Mouse (Mus musculus) small intestine, adult 2 months (tissue): Measurements from ENCODE around the gene Cops7a. TPM values are rescaled to one million over a fixed set of nuclear protein-coding genes. Genes with fewer than 3 reads are reported as not detected.
A peak's percentile ranks its signal among the peaks of the same experiment; 100 is the strongest.

Source experiments
- H3K27ac ChIP-seq: fragments of 200-500 bp; 2 replicates; pipeline ENCODE4 v1.5.1; 2012; ENCODE audit warnings: low read depth, low read length, control low read depth, inconsistent platforms; ENCODE audit not compliant: insufficient read depth
- H3K27me3 ChIP-seq: fragments of 200-500 bp; 2 replicates; pipeline ENCODE4 v1.6.1; 2012; ENCODE audit warnings: mild to moderate bottlenecking, moderate library complexity, low read length, inconsistent platforms; ENCODE audit not compliant: control insufficient read depth, insufficient read depth
- H3K36me3 ChIP-seq: fragments of 200-500 bp; 2 replicates; pipeline ENCODE4 v1.6.1; 2012; ENCODE audit warnings: mild to moderate bottlenecking, low read length, control low read depth, inconsistent platforms; ENCODE audit not compliant: control insufficient read depth, insufficient read depth
- H3K4me1 ChIP-seq: fragments of 200-500 bp; 2 replicates; pipeline ENCODE4 v1.6.1; 2012; ENCODE audit warnings: low read length, inconsistent platforms, mixed read lengths; ENCODE audit not compliant: control insufficient read depth, insufficient read depth, insufficient read length
- H3K4me3 ChIP-seq: fragments of 200-500 bp; 2 replicates; pipeline ENCODE4 v1.5.1; 2012; ENCODE audit warnings: low read depth, mild to moderate bottlenecking, control low read depth, inconsistent platforms, low read length, moderate library complexity
- CTCF ChIP-seq: fragments of 200-500 bp; IDR thresholded peaks from 2 replicates; pipeline ENCODE4 v1.5.1; 2012; ENCODE audit warnings: low read depth, mild to moderate bottlenecking, control low read depth, inconsistent platforms, low read length, moderate library complexity, mixed read lengths; ENCODE audit not compliant: insufficient replicate concordance, insufficient read length; ENCODE audit errors: extremely low read depth
- POLR2A ChIP-seq: fragments of 200-500 bp; IDR thresholded peaks from 2 replicates; pipeline ENCODE4 v1.6.1; 2012; ENCODE audit warnings: low read depth, mild to moderate bottlenecking, control low read depth, inconsistent platforms, low read length, moderate library complexity
- WGBS: fragments of 180-500 bp; shearing (Covaris S2); methylation state at CpG from one replicate; pipeline ENCODE4 v1.1.7; 2018; 5-methylcytosine and 5-hydroxymethylcytosine counted together
- polyA plus RNA-seq: library from polyadenylated mRNA; depleted of rRNA; stranded (reverse); fragments of >200 nt; gene quantifications from 2 replicates; pipeline ENCODE4 v1.2.3, GENCODE M21; 2012

Gene Cops7a
- polyA plus RNA-seq, 1 experiment, result 131 TPM

GRCm38 (mm10) chr6:124999546-124999945 is 34.2 kb upstream of the Cops7a start:
- TF ChIP-seq CTCF, result no peak
- no peak for TF ChIP-seq POLR2A
- H3K27me3 ChIP-seq, result peaks cover 37% of the 10 kb centered on the region
- no peak overlapping the region for H3K4me3 ChIP-seq
- H3K27ac ChIP-seq, result no peak overlapping the region
- 31% methylated on average over 10 of the region's 10 CpGs for WGBS
- peaks cover 9% of the 10 kb centered on the region for H3K4me1 ChIP-seq
- H3K36me3 ChIP-seq, result no peaks in the 10 kb centered on the region

- H3K27me3 ChIP-seq, result peaks cover 41% of the 10 kb centered on the region
These were observed 33.8 kb upstream of the Cops7a start for GRCm38 (mm10) chr6:124999091-124999490.

GRCm38 (mm10) chr6:124998066-124998465 is 32.7 kb upstream of the Cops7a start:
- TF ChIP-seq POLR2A (no peak), CTCF (no peak)
- Histone ChIP-seq H3K27me3 (peaks cover 45% of the 10 kb centered on the region), H3K4me3 (no peak overlapping the region), H3K4me1 (peaks cover 14% of the 10 kb centered on the region), H3K36me3 (no peaks in the 10 kb centered on the region), H3K27ac (no peak overlapping the region)
- WGBS, result 14% methylated on average over 8 of the region's 8 CpGs

More at GRCm38 (mm10) chr6:124999091-124999490, 33.8 kb upstream of the Cops7a start:
- 38% methylated on average over 14 of the region's 14 CpGs for WGBS
- H3K36me3 ChIP-seq, result no peaks in the 10 kb centered on the region
- peaks cover 9% of the 10 kb centered on the region for H3K4me1 ChIP-seq
- no peak overlapping the region for H3K4me3 ChIP-seq
- H3K27ac ChIP-seq, result no peak overlapping the region
- TF ChIP-seq CTCF, result no peak

- H3K27me3 ChIP-seq, result peaks cover 42% of the 10 kb centered on the region
- WGBS, result 3% methylated on average over 68 of the region's 78 CpGs
These were observed 31.5 kb upstream of the Cops7a start, which contains the start of gene Pianp for GRCm38 (mm10) chr6:124996551-124997501. Gene Pianp, plus strand, starts transcription at chr6:124996694.

GRCm38 (mm10) chr6:124995831-124996403 is 30.6 kb upstream of the Cops7a start:
- WGBS, result 57% methylated on average over 8 of the region's 8 CpGs
- peaks cover 40% of the 10 kb centered on the region for H3K27me3 ChIP-seq
- H3K4me1 ChIP-seq, result peaks cover 14% of the 10 kb centered on the region
- no peak overlapping the region for H3K4me3 ChIP-seq
- H3K27ac ChIP-seq, result no peak overlapping the region
- TF ChIP-seq CTCF, result no peak
- no peak for TF ChIP-seq POLR2A
- no peaks in the 10 kb centered on the region for H3K36me3 ChIP-seq

More at GRCm38 (mm10) chr6:124996551-124997501, 31.5 kb upstream of the Cops7a start, which contains the start of gene Pianp:
- Histone ChIP-seq H3K27ac (no peak within 1 kb of the TSS), H3K4me3 (peak within 1 kb of the TSS; percentile 56), H3K36me3 (no peaks in the 10 kb centered on the region), H3K4me1 (peaks cover 14% of the 10 kb centered on the region)
- TF ChIP-seq CTCF, result no peak
- TF ChIP-seq POLR2A, result no peak

GRCm38 (mm10) chr6:124995246-124995645 is 29.9 kb upstream of the Cops7a start:
- Histone ChIP-seq H3K4me3 (no peak overlapping the region), H3K27ac (no peak overlapping the region), H3K4me1 (peaks cover 14% of the 10 kb centered on the region), H3K27me3 (peaks cover 40% of the 10 kb centered on the region), H3K36me3 (no peaks in the 10 kb centered on the region)
- WGBS, result 66% methylated on average over 7 of the region's 7 CpGs
- TF ChIP-seq CTCF (no peak), POLR2A (no peak)

- Histone ChIP-seq H3K36me3 (no peaks in the 10 kb centered on the region), H3K27ac (0 out of 2 replicates have a peak overlapping the region, but pooled peaks have one; percentile 15), H3K4me3 (no peak overlapping the region), H3K4me1 (peaks cover 14% of the 10 kb centered on the region), H3K27me3 (peaks cover 32% of the 10 kb centered on the region)
- TF ChIP-seq POLR2A, result no peak
- TF ChIP-seq CTCF, result no peak
- 33% methylated on average over 11 of the region's 11 CpGs for WGBS
These were observed 28.5 kb upstream of the Cops7a start for GRCm38 (mm10) chr6:124993876-124994275.
